Mouse (Mus musculus): ENCODE results near the gene Ipo13. TPM values are rescaled to one million over a fixed set of nuclear protein-coding genes. Genes with fewer than 3 reads are reported as not detected.

Gene Ipo13
- polyA plus RNA-seq, 1 experiment from 2014 or later, result 64.1 TPM

DNA sequence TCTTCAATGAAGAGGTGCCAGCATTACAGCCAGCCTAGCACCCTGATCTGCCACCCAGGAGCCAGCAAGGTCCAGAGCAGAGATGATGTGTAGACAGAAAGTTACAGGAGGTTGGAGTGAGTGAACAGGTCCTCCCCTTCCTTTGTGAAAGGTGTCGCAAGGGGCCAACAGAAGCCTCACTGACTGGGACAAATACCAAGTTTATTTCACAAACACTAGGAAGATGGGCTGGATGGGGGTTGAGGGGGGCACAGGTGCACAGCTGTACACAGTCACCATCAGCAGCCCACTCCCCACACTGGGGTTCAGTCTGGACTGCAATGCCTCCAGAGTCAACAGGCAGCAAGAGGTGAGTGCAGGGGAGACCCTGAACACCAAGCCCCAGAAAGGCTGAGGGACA lies 30.7 kb downstream of the Ipo13 start:
- Histone ChIP-seq H3K4me3 (ENCODE audit: low read depth, low read length) (0 out of 2 replicates have a peak overlapping the region, but pooled peaks have one; percentile 76), H3K9me3 (replicated peaks; ENCODE audit: control insufficient read depth, low read length) (no peaks in the 10 kb centered on the region), H3K4me2 (ENCODE audit: low read length) (peak overlapping the region; percentile 68), H3K4me1 (ENCODE audit: control insufficient read depth, insufficient read depth, low read length) (peaks cover 22% of the 10 kb centered on the region), H3K27ac (ENCODE audit: low read depth, low read length) (no peak overlapping the region), H3K9ac (ENCODE audit: low read length) (no peak overlapping the region), H3K36me3 (ENCODE audit: control insufficient read depth, insufficient read depth, low read length) (peaks cover 36% of the 10 kb centered on the region), H3K27me3 (replicated peaks; ENCODE audit: control insufficient read depth, insufficient read depth, low read length) (no peaks in the 10 kb centered on the region)
- DNase-seq (ENCODE audit: low spot score) (no peak), ATAC-seq (no peak)
- 100% methylated on average over 1 of the region's 1 CpGs for WGBS

DNA sequence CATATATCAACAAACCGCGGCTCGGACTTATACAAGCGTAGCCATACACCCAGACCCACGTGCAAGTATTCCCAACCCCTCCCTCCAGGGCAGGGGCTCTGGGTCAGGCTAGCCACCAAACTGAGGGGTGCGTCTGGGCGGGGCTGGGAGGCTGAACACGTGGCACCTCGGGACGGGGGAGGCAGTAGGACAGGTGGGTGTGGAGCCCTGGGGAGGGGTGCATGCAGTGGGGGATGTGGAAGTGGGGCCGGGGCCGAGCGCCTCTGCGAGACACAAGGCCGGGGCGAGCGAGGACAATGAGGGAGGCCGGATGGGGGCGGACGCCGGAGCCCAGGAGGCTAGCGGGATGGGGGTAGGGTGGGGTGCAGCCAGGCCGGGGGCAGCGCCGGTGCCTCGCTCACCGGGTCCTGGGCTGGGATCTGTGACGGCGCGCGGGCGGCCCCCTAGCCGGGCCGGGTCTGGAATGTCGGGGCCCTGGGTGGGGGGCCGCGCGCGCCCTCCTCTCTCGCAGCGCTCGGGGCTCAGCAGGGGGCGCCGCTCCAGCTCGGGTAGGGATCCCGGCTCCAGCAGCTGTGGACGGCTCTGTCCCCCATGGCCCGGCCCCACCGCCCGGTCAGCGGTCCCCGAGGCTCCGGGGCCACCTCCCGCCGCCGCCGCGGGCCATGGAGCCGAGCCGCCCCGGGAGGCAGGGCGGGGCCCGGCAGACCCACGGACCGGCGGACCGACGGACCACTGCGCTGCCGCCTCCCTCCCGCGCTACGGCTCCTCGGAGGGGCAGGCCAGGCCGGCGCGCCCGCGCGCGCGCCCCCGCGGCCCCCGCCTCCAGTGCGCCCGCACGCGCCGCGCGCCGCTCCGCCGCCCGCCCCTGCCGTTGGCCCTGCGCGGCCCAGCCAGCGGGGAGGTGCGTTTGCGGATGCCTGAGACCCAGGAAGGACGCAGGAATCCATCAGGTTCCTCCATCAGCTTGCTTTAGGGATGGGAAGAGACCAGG lies 31.8 kb downstream of the Ipo13 start, which contains the start of gene B4galt2:
Gene B4galt2, minus strand, starts transcription at position 787 of the 991 bp plus-strand sequence.
- Histone ChIP-seq H3K4me2 (ENCODE audit: low read length) (peak within 1 kb of the TSS; percentile 68), H3K27ac (ENCODE audit: low read depth, low read length) (peak within 1 kb of the TSS; percentile 63), H3K4me1 (ENCODE audit: control insufficient read depth, insufficient read depth, low read length) (peaks cover 22% of the 10 kb centered on the region), H3K9me3 (replicated peaks; ENCODE audit: control insufficient read depth, low read length) (no peaks in the 10 kb centered on the region), H3K36me3 (ENCODE audit: control insufficient read depth, insufficient read depth, low read length) (peaks cover 41% of the 10 kb centered on the region), H3K4me3 (ENCODE audit: low read depth, low read length) (peak within 1 kb of the TSS; percentile 76), H3K9ac (ENCODE audit: low read length) (peak within 1 kb of the TSS; percentile 89), H3K27me3 (replicated peaks; ENCODE audit: control insufficient read depth, insufficient read depth, low read length) (no peaks in the 10 kb centered on the region)
- DNase-seq (ENCODE audit: low spot score), result peak; percentile 71
- peak; percentile 49 for ATAC-seq
- WGBS, result 2% methylated on average over 53 of the region's 103 CpGs

DNA sequence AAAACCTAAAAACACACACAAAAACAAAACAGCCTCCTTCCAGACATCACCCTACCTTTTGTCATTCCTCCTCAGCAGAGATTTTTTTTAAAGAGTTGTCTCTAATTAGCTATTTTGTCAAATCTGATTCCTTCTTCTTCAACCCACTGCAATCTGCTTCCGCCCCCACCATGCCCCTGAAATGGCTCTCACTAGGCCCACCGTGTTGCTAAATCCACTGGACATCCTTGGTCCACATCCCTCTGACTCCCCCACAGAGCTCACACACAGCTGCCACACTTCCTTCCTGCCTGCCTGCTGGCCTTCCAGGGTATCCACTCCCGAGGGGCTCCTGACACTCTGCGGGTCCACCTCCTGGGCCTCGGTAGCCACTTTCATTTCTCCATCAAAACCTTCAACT lies 36.1 kb downstream of the Ipo13 start:
- no peak for DNase-seq (ENCODE audit: low spot score)
- no peak overlapping the region for H3K9ac ChIP-seq (ENCODE audit: low read length)

DNA sequence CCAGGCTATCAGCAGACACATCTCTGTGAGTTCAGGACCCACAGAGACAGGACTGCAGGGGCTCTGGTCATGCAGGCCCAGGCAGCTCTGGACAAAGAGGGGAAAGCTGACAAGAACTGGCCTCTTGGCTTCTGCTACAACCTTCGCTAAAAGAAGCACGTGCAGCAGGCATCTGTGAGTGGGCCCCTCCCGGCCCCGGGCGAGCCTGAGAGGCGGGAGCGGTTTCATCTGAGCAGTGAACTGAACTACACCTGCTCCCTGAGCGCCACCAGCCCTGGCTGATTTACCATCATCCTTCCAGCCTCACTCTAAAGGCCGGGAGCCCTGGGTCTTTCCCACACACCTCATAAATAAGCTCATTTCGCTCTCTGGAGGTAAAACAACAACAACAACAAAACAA lies 36.5 kb downstream of the Ipo13 start:
- H3K4me3 ChIP-seq (ENCODE audit: low read depth, low read length), result no peak overlapping the region
- WGBS, result 83% methylated on average over 10 of the region's 10 CpGs
- peaks cover 6% of the 10 kb centered on the region; the same call in 1 of the 2 replicates for H3K4me1 ChIP-seq (ENCODE audit: control insufficient read depth, insufficient read depth, low read length)
- no peak overlapping the region for H3K4me2 ChIP-seq (ENCODE audit: low read length)
- H3K27ac ChIP-seq (ENCODE audit: low read depth, low read length), result no peak overlapping the region
- ATAC-seq (no peak), DNase-seq (ENCODE audit: low spot score) (no peak)
- H3K9ac ChIP-seq (ENCODE audit: low read length), result no peak overlapping the region
- peaks cover 64% of the 10 kb centered on the region for H3K36me3 ChIP-seq (ENCODE audit: control insufficient read depth, insufficient read depth, low read length)
- H3K9me3 ChIP-seq (replicated peaks; ENCODE audit: control insufficient read depth, low read length), result no peaks in the 10 kb centered on the region
- no peaks in the 10 kb centered on the region for H3K27me3 ChIP-seq (replicated peaks; ENCODE audit: control insufficient read depth, insufficient read depth, low read length)

More for the DNA sequence above, 36.1 kb downstream of the Ipo13 start:
- Histone ChIP-seq H3K4me2 (ENCODE audit: low read length) (no peak overlapping the region), H3K27ac (ENCODE audit: low read depth, low read length) (no peak overlapping the region), H3K27me3 (replicated peaks; ENCODE audit: control insufficient read depth, insufficient read depth, low read length) (no peaks in the 10 kb centered on the region), H3K36me3 (ENCODE audit: control insufficient read depth, insufficient read depth, low read length) (peaks cover 60% of the 10 kb centered on the region), H3K4me3 (ENCODE audit: low read depth, low read length) (no peak overlapping the region), H3K9me3 (replicated peaks; ENCODE audit: control insufficient read depth, low read length) (no peaks in the 10 kb centered on the region), H3K4me1 (ENCODE audit: control insufficient read depth, insufficient read depth, low read length) (peaks cover 8% of the 10 kb centered on the region)
- ATAC-seq, result no peak
- 83% methylated on average over 5 of the region's 5 CpGs for WGBS

DNA sequence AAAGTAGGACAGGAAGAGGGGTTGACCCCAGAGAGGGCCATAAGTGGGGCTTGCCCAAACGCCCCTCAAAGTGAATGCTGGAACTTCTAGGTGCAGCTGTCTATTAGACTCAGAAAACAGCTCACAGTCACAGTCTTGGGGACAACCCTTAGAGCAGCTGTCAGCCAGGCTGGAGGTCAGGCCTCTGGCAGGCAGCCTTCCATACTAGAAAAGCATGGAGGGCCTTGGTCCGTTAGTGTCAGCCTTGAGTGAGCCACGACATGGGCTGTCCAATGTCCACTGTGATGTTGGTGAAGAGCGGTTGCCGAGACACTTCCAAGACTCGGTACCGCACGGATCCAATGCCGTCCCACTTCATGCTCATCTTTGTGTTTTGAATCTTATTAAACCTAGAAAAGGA lies 41.2 kb downstream of the Ipo13 start:
- DNase-seq (ENCODE audit: low spot score) (no peak), ATAC-seq (no peak)
- Histone ChIP-seq H3K9me3 (replicated peaks; ENCODE audit: control insufficient read depth, low read length) (no peaks in the 10 kb centered on the region), H3K4me2 (ENCODE audit: low read length) (no peak overlapping the region), H3K36me3 (ENCODE audit: control insufficient read depth, insufficient read depth, low read length) (peaks cover 47% of the 10 kb centered on the region), H3K9ac (ENCODE audit: low read length) (no peak overlapping the region), H3K4me1 (ENCODE audit: control insufficient read depth, insufficient read depth, low read length) (0 out of 2 replicates have a peak, but pooled peaks cover 2% of the 10 kb centered on the region), H3K27ac (ENCODE audit: low read depth, low read length) (no peak overlapping the region), H3K27me3 (replicated peaks; ENCODE audit: control insufficient read depth, insufficient read depth, low read length) (no peaks in the 10 kb centered on the region), H3K4me3 (ENCODE audit: low read depth, low read length) (no peak overlapping the region)
- 94% methylated on average over 9 of the region's 9 CpGs for WGBS

DNA sequence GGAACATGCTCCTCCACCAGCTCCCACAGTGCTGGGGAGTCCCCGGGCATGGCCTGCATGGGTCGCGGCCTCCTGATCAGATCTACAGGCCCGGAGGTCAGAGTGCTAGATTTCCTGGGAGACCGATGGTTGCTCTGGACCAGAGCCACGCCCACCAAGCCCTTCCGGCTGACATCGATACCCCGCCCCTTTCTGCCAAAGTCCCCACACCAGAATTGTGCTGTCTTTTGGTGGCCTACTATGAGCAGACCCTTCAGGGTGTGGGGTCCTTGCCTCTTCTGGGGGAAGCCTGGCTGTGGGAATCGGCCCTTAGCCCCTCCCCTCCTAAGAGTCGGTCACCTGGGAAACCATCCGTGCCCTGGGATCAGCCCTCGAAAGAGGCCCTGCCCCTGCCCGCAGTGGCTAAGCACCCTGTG lies 42.3 kb downstream of the Ipo13 start, which contains the start of gene Ccdc24:
Gene Ccdc24, minus strand, starts transcription at position 87 of the 416 bp plus-strand sequence.
- peaks cover 37% of the 10 kb centered on the region for H3K36me3 ChIP-seq (ENCODE audit: control insufficient read depth, insufficient read depth, low read length)
- no peak within 1 kb of the TSS for H3K27ac ChIP-seq (ENCODE audit: low read depth, low read length)
- no peak within 1 kb of the TSS for H3K4me3 ChIP-seq (ENCODE audit: low read depth, low read length)
- H3K9ac ChIP-seq (ENCODE audit: low read length), result 0 out of 2 replicates have a peak within 1 kb of the TSS, but pooled peaks have one; percentile 22
- DNase-seq (ENCODE audit: low spot score) (no peak), ATAC-seq (no peak)
- H3K27me3 ChIP-seq (replicated peaks; ENCODE audit: control insufficient read depth, insufficient read depth, low read length), result no peaks in the 10 kb centered on the region
- no peaks in the 10 kb centered on the region for H3K9me3 ChIP-seq (replicated peaks; ENCODE audit: control insufficient read depth, low read length)
- peak within 1 kb of the TSS; percentile 31 for H3K4me2 ChIP-seq (ENCODE audit: low read length)
- WGBS, result 10% methylated on average over 14 of the region's 14 CpGs
- H3K4me1 ChIP-seq (ENCODE audit: control insufficient read depth, insufficient read depth, low read length), result 0 out of 2 replicates have a peak, but pooled peaks cover 2% of the 10 kb centered on the region

DNA sequence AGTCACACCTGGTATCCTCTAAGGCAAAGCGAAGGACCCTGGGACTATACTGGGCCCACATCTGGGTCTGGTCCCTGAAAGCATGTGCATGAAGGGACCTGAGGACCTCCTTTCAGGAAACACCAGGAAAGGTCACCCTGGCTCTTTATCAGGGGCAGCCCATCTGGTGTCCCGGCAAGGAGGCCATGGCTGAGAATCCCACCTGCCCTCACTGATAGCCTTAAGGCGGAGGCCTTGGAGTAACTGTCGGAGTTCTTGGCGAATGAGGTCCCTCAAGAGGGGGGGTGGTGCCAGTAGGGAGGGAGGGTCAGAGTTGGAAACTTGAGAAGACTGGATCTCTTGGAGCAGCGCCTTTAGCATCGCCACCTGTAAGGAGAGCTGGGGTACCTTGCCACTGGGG lies 43.0 kb downstream of the Ipo13 start:
- no peak overlapping the region for H3K9ac ChIP-seq (ENCODE audit: low read length)
- H3K4me3 ChIP-seq (ENCODE audit: low read depth, low read length), result no peak overlapping the region
- DNase-seq (ENCODE audit: low spot score) (no peak), ATAC-seq (no peak)
- H3K27ac ChIP-seq (ENCODE audit: low read depth, low read length), result no peak overlapping the region
- no peaks in the 10 kb centered on the region for H3K27me3 ChIP-seq (replicated peaks; ENCODE audit: control insufficient read depth, insufficient read depth, low read length)
- H3K36me3 ChIP-seq (ENCODE audit: control insufficient read depth, insufficient read depth, low read length), result peaks cover 30% of the 10 kb centered on the region
- H3K4me2 ChIP-seq (ENCODE audit: low read length), result no peak overlapping the region
- no peaks in the 10 kb centered on the region for H3K9me3 ChIP-seq (replicated peaks; ENCODE audit: control insufficient read depth, low read length)
- whole genome bisulfite sequencing, result 65% methylated on average over 7 of the region's 7 CpGs
- 0 out of 2 replicates have a peak, but pooled peaks cover 2% of the 10 kb centered on the region for H3K4me1 ChIP-seq (ENCODE audit: control insufficient read depth, insufficient read depth, low read length)

DNA sequence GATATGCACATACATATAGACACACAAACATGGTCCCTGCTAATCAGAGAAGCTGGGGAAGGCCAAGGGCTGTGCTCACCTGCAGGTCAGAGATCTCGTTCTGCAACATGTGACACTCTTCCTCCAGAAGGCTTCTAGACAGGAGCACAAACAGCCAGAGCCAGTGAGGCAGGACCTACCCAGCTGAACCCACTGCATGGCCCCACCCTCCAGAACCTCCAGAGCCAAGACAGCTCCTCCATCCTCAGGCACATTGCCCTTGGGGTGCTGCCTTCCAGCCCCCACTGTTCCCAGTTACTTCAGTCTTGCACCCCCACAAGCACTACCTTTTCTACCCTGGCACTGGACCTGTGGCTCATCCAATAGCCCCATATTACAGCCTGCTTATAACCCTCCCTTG lies 44.4 kb downstream of the Ipo13 start:
- H3K27me3 ChIP-seq (replicated peaks; ENCODE audit: control insufficient read depth, insufficient read depth, low read length), result no peaks in the 10 kb centered on the region
- H3K9ac ChIP-seq (ENCODE audit: low read length), result no peak overlapping the region
- WGBS, result 60% methylated on average over 1 of the region's 1 CpGs
- H3K27ac ChIP-seq (ENCODE audit: low read depth, low read length), result no peak overlapping the region
- H3K36me3 ChIP-seq (ENCODE audit: control insufficient read depth, insufficient read depth, low read length), result peaks cover 18% of the 10 kb centered on the region
- no peak overlapping the region for H3K4me2 ChIP-seq (ENCODE audit: low read length)
- no peak overlapping the region for H3K4me3 ChIP-seq (ENCODE audit: low read depth, low read length)
- 0 out of 2 replicates have a peak, but pooled peaks cover 2% of the 10 kb centered on the region for H3K4me1 ChIP-seq (ENCODE audit: control insufficient read depth, insufficient read depth, low read length)
- no peaks in the 10 kb centered on the region for H3K9me3 ChIP-seq (replicated peaks; ENCODE audit: control insufficient read depth, low read length)
- no peak for ATAC-seq
- DNase-seq (ENCODE audit: low spot score), result no peak

DNA sequence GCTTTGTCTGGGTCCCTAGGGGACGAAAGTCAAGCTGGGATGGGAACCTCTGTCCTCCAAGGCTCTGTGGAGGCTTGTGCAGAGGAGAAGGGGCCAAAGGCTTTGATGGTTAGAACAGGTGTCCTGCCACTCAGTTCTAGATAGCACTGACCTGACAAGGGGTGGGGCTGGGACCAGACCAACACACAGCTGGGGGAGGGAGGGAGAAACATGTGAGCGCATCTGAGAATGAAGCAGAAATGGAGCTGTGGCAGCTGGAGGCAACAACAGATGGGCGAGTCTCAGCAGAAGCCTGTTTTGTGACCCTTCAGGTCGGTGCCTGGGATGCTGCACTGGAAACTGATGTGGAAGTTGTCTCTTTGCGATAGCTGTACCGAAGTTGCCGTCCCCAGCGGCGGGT lies 45.5 kb downstream of the Ipo13 start:
- no peaks in the 10 kb centered on the region for H3K9me3 ChIP-seq (replicated peaks; ENCODE audit: control insufficient read depth, low read length)
- no peak for ATAC-seq
- H3K4me2 ChIP-seq (ENCODE audit: low read length), result no peak overlapping the region
- WGBS, result 76% methylated on average over 9 of the region's 9 CpGs
- H3K4me3 ChIP-seq (ENCODE audit: low read depth, low read length), result no peak overlapping the region
- no peaks in the 10 kb centered on the region for H3K27me3 ChIP-seq (replicated peaks; ENCODE audit: control insufficient read depth, insufficient read depth, low read length)
- H3K4me1 ChIP-seq (ENCODE audit: control insufficient read depth, insufficient read depth, low read length), result 0 out of 2 replicates have a peak, but pooled peaks cover 2% of the 10 kb centered on the region
- peaks cover 11% of the 10 kb centered on the region for H3K36me3 ChIP-seq (ENCODE audit: control insufficient read depth, insufficient read depth, low read length)
- H3K9ac ChIP-seq (ENCODE audit: low read length), result no peak overlapping the region
- DNase-seq (ENCODE audit: low spot score), result no peak
- H3K27ac ChIP-seq (ENCODE audit: low read depth, low read length), result no peak overlapping the region
